Mouse (Mus musculus): ENCODE data around the gene Crb2. TPM values are rescaled to one million over a fixed set of nuclear protein-coding genes. Genes with fewer than 3 reads are reported as not detected.
A peak's percentile ranks its signal among the peaks of the same experiment; 100 is the strongest.

Gene Crb2
- polyA plus RNA-seq, 1 experiment from 2014 or later: 31.4 TPM

DNA sequence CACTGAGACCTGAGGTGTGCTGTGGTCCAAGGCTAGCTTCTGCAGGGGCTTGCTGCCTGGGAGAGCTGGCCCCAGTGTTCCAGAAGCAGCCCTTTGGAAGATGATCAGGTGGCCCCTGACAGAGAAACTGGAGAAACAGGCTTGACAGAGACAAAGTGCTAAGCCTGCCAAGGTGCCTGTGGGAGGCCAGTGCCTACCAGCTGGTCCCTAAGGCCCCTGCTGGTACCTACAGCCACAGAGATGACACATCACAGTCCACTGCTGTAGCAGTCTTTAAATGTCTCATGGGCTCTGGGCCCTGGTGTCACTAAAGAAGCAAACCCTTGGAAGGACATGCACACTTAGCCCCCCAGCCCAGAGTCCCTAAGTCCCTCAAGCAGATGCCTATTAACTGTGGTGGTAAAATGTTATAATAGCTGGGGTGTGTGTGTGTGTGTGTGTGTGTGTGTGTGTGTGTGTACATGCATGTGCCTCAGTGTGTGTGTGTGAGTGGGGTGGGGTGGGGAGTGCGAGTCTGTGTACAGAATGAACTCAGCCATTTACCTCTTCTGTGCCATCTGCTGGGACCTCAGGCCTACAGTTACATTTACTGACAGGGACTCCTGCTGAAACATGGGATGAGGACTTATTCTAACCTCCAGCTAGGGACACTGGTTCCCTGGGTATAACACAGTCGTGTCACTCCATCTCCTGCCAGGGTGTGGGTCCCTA is 19.7 kb upstream of the Crb2 start:
- Histone ChIP-seq H3K36me3 (no peaks in the 10 kb centered on the region), H3K9me3 (replicated peaks) (no peaks in the 10 kb centered on the region), H3K4me1 (peaks cover 36% of the 10 kb centered on the region), H3K27ac (replicated peaks) (no peak overlapping the region), H3K4me3 (no peak overlapping the region), H3K27me3 (ENCODE audit: low read depth, poor library complexity, severe bottlenecking) (peaks cover 58% of the 10 kb centered on the region)
- no peak for DNase-seq (ENCODE audit: low spot score)
- WGBS: 82% methylated on average over 2 of the region's 2 CpGs

DNA sequence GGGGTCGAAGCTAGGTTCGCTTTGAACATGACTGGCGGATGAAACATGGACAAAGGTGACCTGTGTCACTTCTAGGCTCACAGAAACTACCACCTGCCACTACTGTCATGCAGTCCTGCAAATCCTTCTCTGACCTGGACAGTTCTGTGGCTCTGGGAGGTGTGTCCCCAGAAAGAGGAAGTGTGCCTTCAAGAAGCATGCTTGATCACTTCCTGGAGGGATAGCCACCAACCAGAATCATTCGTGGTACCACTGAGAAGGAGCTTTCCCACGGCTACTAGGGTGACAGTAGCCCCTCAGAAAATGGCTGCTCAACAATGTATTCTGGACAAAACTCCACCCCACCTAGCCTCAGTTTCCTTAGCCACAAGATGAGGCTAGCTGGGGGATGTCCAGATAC is 19.0 kb upstream of the Crb2 start:
- DNase-seq (ENCODE audit: low spot score): no peak
- peaks cover 65% of the 10 kb centered on the region for H3K27me3 ChIP-seq (ENCODE audit: low read depth, poor library complexity, severe bottlenecking)
- WGBS: 92% methylated on average over 5 of the region's 5 CpGs
- peaks cover 36% of the 10 kb centered on the region for H3K4me1 ChIP-seq
- no peak overlapping the region for H3K4me3 ChIP-seq
- H3K36me3 ChIP-seq: no peaks in the 10 kb centered on the region
- H3K9me3 ChIP-seq (replicated peaks): no peaks in the 10 kb centered on the region
- no peak overlapping the region for H3K27ac ChIP-seq (replicated peaks)

- Histone ChIP-seq H3K4me1 (peaks cover 36% of the 10 kb centered on the region), H3K36me3 (no peaks in the 10 kb centered on the region), H3K9me3 (replicated peaks) (no peaks in the 10 kb centered on the region), H3K4me3 (peak overlapping the region; percentile 35; the same call in 1 of the 2 replicates), H3K27me3 (ENCODE audit: low read depth, poor library complexity, severe bottlenecking) (peaks cover 72% of the 10 kb centered on the region), H3K27ac (replicated peaks) (peak overlapping the region; percentile 70)
- 76% methylated on average over 4 of the region's 4 CpGs for WGBS
- no peak for DNase-seq (ENCODE audit: low spot score)
Observed at GRCm38 (mm10) chr2:37757784-37758183, 18.3 kb upstream of the Crb2 start.

DNA sequence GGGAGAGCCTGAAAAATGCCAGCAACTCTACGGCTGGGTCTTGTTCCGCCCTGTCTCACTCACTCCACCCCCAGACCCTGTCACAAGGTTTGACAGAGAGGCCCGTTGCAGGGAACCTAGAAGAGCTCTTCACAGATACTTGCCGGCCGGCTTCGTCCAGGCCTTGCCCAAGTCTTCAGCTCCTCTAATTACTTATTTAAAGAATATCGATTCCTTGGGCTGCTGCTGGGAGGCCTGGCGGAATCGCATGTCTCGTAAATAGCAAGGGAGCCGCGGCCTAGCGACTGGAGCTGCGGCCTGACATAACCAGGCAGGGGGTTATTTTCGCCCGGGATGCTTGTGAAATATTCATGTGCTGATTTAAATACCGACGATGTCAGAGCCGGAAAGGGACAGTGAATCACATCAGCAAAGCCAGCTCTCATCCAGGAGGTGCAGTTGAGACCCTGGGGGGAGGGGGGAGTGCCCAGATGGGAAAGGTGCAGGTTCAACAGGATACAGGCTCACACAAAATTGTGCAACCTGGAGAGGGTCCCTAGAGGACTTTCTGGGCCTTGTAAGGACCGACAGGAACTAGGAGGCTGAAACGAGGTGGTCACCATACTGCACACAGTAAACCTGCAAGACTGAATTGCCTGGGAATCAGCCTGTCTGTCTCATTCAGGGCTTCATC is 17.6 kb upstream of the Crb2 start:
- Histone ChIP-seq H3K27me3 (ENCODE audit: low read depth, poor library complexity, severe bottlenecking) (peaks cover 79% of the 10 kb centered on the region), H3K27ac (replicated peaks) (peak overlapping the region; percentile 70), H3K36me3 (no peaks in the 10 kb centered on the region), H3K4me1 (peaks cover 39% of the 10 kb centered on the region), H3K4me3 (peak overlapping the region; percentile 35), H3K9me3 (replicated peaks) (no peaks in the 10 kb centered on the region)
- DNase-seq (ENCODE audit: low spot score): peak; percentile 45
- WGBS: 17% methylated on average over 21 of the region's 21 CpGs

DNA sequence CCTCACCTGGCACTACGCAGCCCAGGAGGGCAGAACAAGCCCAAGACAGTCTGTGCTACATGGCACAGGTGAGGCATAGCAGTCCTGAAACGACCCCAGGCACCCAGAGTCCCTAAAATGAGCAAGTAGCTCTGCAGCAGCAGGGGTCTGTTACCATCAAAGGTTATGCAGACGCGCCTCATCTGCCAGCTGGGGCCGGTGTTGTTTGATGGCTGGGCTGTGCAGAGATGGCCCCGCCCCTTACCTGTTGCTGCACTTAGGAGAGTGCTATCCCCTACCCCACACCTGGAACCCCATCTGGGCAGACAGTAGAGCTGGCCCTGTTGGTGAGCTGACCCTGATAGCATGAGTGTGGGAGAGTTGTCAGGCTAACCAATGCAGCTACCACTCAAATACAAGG is 15.4 kb upstream of the Crb2 start:
- H3K36me3 ChIP-seq: no peaks in the 10 kb centered on the region
- no peak overlapping the region for H3K4me3 ChIP-seq
- H3K27me3 ChIP-seq (ENCODE audit: low read depth, poor library complexity, severe bottlenecking): peaks cover 87% of the 10 kb centered on the region
- no peak overlapping the region for H3K27ac ChIP-seq (replicated peaks)
- DNase-seq (ENCODE audit: low spot score): no peak
- no peaks in the 10 kb centered on the region for H3K9me3 ChIP-seq (replicated peaks)
- WGBS: 24% methylated on average over 6 of the region's 6 CpGs
- peaks cover 56% of the 10 kb centered on the region for H3K4me1 ChIP-seq

DNA sequence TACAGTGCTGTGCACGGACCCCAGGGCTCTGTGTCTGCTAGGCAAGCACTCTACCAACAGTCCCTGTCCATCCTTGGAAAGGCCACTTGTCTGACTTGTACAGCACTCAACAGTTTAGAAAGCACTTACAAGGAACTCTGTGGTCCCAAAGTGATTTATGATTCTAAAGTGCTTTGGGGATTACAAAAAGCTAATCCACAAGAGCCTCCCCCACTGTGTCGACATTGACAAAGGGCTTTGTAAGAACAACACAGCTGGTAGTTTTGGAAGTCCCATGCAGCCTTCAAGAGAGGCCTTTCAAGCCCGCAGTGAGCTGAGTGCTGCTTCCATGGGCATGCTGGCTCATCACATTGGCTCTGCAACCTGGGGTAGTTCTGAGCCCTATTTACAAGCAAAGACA is 12.4 kb upstream of the Crb2 start:
- Histone ChIP-seq H3K36me3 (no peaks in the 10 kb centered on the region), H3K4me1 (peaks cover 66% of the 10 kb centered on the region), H3K4me3 (no peak overlapping the region), H3K27ac (replicated peaks) (no peak overlapping the region), H3K9me3 (replicated peaks) (no peaks in the 10 kb centered on the region), H3K27me3 (ENCODE audit: low read depth, poor library complexity, severe bottlenecking) (peaks cover 87% of the 10 kb centered on the region)
- no peak for DNase-seq (ENCODE audit: low spot score)
- WGBS: 23% methylated on average over 3 of the region's 3 CpGs

DNA sequence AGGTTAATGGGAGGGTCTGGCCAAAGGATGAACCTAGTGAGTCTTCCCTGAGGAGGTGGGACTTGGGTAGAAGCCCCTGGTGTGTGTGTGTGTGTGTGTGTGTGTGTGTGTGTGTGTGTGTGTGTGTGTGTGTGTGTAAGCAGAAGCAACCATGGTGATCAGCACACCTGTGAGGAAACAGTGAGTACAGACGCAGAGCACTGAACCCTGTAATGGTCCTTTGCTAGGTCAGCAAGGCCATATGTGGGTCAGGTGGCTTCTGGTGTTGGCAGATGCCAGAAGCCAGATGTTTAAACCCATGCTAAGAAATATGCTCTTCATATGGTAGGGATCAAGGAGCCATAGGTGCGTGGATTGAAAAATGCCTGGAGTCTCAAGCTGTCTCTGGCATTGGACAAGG is 11.5 kb upstream of the Crb2 start:
- Histone ChIP-seq H3K27ac (replicated peaks) (no peak overlapping the region), H3K27me3 (ENCODE audit: low read depth, poor library complexity, severe bottlenecking) (peaks cover 87% of the 10 kb centered on the region), H3K36me3 (no peaks in the 10 kb centered on the region), H3K9me3 (replicated peaks) (no peaks in the 10 kb centered on the region), H3K4me3 (no peak overlapping the region), H3K4me1 (peaks cover 71% of the 10 kb centered on the region)
- no peak for DNase-seq (ENCODE audit: low spot score)
- 94% methylated on average over 2 of the region's 2 CpGs for WGBS

DNA sequence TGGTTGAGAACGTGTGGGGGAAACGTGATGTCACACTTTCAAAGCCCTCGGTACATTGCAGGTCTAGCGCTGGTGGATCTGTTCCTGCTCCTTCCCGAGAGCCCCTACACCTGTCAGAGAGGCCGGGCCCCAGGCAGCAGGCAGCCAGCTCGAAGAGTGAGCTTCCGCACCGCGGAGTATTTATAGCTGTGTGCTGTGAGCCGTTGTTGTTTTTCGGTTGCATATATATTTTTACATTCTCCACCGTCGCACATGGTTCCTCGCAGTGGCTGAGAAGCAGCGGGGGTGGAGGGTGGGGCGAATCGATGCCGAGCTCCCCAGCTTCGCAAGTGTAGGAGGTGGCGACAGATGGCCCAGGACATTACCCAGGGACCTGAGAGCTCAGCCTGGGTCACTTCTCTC is 11.0 kb upstream of the Crb2 start:
- Histone ChIP-seq H3K4me1 (peaks cover 71% of the 10 kb centered on the region), H3K4me3 (no peak overlapping the region), H3K27ac (replicated peaks) (peak overlapping the region; percentile 77), H3K36me3 (no peaks in the 10 kb centered on the region), H3K27me3 (ENCODE audit: low read depth, poor library complexity, severe bottlenecking) (peaks cover 87% of the 10 kb centered on the region), H3K9me3 (replicated peaks) (no peaks in the 10 kb centered on the region)
- 24% methylated on average over 21 of the region's 21 CpGs for WGBS
- DNase-seq (ENCODE audit: low spot score): no peak

DNA sequence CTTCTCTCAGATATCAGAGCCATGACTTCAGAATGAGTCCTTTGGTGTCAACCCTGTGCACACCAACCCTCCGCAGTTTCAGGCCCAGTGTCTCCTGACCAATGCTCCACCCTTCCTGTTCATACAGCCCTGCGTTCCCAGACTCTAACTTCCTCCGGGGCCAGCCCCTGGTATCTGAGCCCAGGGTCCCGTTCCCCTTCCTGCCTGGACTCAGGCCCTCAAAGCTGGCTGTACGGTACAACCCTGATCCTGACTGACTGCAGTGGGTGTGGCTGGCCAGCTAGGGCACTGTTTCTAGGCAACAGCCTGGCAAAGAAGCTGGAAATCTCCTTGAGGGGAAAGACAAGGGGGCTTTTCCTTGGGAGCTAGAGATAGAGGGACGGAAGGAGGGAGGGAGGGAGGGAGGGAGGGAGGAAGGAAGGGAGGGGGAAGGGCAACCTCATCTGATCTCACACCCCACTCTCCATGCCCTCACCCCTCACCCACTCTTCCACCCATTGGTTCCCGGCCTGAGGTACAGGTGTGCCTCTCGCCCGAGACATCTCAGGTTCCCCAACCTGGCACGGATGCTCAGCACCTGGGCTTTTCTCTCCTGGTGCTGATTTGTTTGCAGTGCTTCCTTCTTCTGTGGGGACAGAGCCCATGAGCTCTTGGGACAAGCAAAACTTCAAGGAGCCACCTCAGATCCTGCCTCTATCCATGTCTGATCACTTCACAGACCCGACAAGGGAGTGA is 9.9 kb upstream of the Crb2 start:
- H3K4me1 ChIP-seq: peaks cover 68% of the 10 kb centered on the region
- H3K27ac ChIP-seq (replicated peaks): peak overlapping the region; percentile 77
- 37% methylated on average over 10 of the region's 11 CpGs for WGBS
- peak; percentile 45 for DNase-seq (ENCODE audit: low spot score)
- peak overlapping the region; percentile 20; the same call in 1 of the 2 replicates for H3K4me3 ChIP-seq
- H3K9me3 ChIP-seq (replicated peaks): no peaks in the 10 kb centered on the region
- H3K36me3 ChIP-seq: no peaks in the 10 kb centered on the region
- peaks cover 85% of the 10 kb centered on the region for H3K27me3 ChIP-seq (ENCODE audit: low read depth, poor library complexity, severe bottlenecking)

DNA sequence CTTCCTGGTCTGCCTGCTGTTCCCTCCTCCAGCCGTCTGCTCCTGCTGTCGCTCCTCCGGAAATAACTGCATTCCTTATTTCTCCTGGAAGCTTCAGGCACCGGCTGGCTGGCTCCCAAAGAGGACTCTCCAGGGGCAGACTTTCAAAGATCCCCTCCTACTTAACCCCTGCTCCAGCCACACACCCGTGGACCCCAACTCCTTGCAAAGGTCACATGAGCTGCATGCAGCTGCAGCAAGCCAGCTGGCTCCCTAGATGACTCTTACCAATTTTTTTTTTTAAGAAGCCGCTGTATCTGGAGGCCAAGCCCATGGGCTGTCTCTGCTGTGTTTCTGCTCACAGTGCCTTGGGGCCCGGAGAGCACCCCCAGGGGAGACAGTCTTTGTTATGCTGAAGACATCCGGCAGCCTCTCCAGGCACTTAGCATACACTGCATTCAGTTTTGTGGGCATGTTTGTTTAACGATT is 8.9 kb upstream of the Crb2 start:
- 7% methylated on average over 9 of the region's 9 CpGs for WGBS
- Histone ChIP-seq H3K27ac (replicated peaks) (peak overlapping the region; percentile 77), H3K36me3 (no peaks in the 10 kb centered on the region), H3K4me3 (0 out of 2 replicates have a peak overlapping the region, but pooled peaks have one; percentile 20), H3K27me3 (ENCODE audit: low read depth, poor library complexity, severe bottlenecking) (peaks cover 76% of the 10 kb centered on the region), H3K9me3 (replicated peaks) (no peaks in the 10 kb centered on the region), H3K4me1 (peaks cover 75% of the 10 kb centered on the region)
- DNase-seq (ENCODE audit: low spot score): peak; percentile 51

GRCm38 (mm10) chr2:37767739-37768138 is 8.3 kb upstream of the Crb2 start:
- Histone ChIP-seq H3K27ac (replicated peaks) (peak overlapping the region; percentile 77), H3K27me3 (ENCODE audit: low read depth, poor library complexity, severe bottlenecking) (peaks cover 75% of the 10 kb centered on the region), H3K36me3 (no peaks in the 10 kb centered on the region), H3K9me3 (replicated peaks) (no peaks in the 10 kb centered on the region), H3K4me1 (peaks cover 75% of the 10 kb centered on the region), H3K4me3 (no peak overlapping the region)
- no peak for DNase-seq (ENCODE audit: low spot score)
- 46% methylated on average over 3 of the region's 3 CpGs for WGBS

DNA sequence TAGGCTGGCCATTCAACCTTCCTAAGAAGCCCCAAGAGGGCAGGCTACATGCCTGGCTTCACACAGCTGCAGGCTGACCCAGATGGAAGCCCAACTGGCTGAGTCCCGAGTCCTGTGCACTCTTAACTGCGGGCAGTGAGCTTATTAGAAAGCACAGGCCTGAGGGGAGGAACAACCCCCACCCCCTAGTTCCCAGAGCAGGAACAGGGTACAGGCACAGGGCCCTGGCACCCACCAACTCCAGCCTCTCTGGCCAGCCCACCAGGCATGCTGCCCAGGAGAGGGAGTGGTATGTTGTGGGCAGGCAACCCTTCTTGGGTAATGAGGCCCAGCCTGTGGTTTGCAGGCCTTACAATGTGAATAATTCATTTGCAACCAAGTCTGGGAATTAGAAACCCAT is 7.1 kb upstream of the Crb2 start:
- no peaks in the 10 kb centered on the region for H3K9me3 ChIP-seq (replicated peaks)
- H3K27me3 ChIP-seq (ENCODE audit: low read depth, poor library complexity, severe bottlenecking): peaks cover 68% of the 10 kb centered on the region
- H3K27ac ChIP-seq (replicated peaks): peak overlapping the region; percentile 67
- 33% methylated on average over 2 of the region's 2 CpGs for WGBS
- no peak for DNase-seq (ENCODE audit: low spot score)
- no peak overlapping the region for H3K4me3 ChIP-seq
- H3K36me3 ChIP-seq: no peaks in the 10 kb centered on the region
- H3K4me1 ChIP-seq: peaks cover 67% of the 10 kb centered on the region

DNA sequence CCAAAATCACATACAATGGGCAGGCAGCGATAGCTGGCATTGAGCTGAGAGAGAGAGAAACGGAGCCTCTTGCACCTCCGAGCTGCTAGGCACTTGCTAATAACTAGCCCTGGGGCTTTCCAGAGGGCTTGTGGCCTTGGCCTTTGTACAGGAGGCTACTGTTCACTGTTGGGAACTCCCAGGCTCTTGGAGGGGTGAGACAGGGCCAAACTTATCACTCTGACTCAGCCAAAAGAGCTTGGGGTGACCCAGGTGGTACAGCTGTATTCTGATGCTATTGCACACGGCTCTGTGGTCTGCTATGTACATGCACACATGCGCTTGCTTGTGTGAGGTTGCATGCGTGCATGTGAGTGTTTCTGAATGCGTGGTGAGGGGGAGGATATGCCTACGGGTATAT is 6.3 kb upstream of the Crb2 start:
- H3K4me1 ChIP-seq: peaks cover 63% of the 10 kb centered on the region
- 84% methylated on average over 8 of the region's 8 CpGs for WGBS
- H3K27me3 ChIP-seq (ENCODE audit: low read depth, poor library complexity, severe bottlenecking): peaks cover 63% of the 10 kb centered on the region
- no peak overlapping the region for H3K27ac ChIP-seq (replicated peaks)
- no peak for DNase-seq (ENCODE audit: low spot score)
- H3K4me3 ChIP-seq: no peak overlapping the region
- H3K9me3 ChIP-seq (replicated peaks): no peaks in the 10 kb centered on the region
- no peaks in the 10 kb centered on the region for H3K36me3 ChIP-seq

All from midbrain, embryonic 10.5 days (tissue).